Mouse (Mus musculus): ENCODE measurements around the gene Plau. TPM values are rescaled to one million over a fixed set of nuclear protein-coding genes. Genes with fewer than 3 reads are reported as not detected.

The Plau gene
- 0.49 TPM in 2 replicates for polyA plus RNA-seq (2016; fragmentation: Nextera tagmentation; extraction: Ambion mirVana)

DNA sequence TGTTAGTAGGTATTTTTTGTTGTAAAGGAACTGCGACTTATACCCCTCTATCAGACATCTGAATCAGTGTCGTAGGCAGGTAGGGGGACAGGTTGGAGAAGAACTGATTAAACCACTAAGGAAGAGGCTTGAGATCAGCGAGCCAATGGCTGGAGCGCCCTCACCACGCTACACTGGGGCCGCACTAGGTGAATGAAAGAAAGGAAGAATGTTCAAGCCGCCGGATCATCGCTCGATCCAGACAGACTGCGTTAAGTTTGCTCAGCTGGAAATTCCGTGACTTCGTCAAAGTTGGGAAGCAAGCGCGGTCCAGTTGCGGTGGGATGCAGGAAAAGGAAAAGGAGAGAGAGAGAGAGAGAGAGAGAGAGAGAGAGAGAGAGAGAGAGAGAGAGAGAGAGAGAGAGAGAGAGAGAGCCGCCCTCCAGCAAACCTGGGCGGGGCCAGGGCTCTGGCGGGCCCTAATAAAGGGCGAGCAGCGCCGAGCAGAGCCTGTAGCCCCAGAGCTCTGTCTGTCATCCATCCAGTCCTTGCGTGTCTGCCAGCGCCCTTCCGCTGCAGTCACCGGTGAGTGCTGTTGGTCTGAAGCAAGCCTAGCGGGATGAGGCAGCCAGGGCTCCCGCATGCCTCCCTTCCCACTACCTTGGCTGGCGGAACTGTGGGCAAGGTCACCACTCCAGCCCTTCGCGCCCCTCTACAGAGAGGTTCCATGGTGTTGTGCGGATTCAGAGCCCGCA, at the start of gene Plau:
Gene Plau (plus strand): TSS at position 490 of the 734 bp plus-strand sequence.
- H3K27me3 ChIP-seq (replicated peaks): peaks cover 61% of the 10 kb centered on the region
- H3K4me3 ChIP-seq: peak within 1 kb of the TSS; percentile 56
- no peak within 1 kb of the TSS for H3K27ac ChIP-seq
- H3K4me2 ChIP-seq: peak within 1 kb of the TSS; percentile 85
- ATAC-seq: peak; percentile 78
- 1% methylated on average over 32 of the region's 33 CpGs for WGBS (ENCODE audit: insufficient replicate concordance)
- no peaks in the 10 kb centered on the region for H3K36me3 ChIP-seq
- H3K4me1 ChIP-seq: peaks cover 13% of the 10 kb centered on the region
- peak within 1 kb of the TSS; percentile 60 for H3K9ac ChIP-seq
- H3K9me3 ChIP-seq (replicated peaks): no peaks in the 10 kb centered on the region

- Histone ChIP-seq H3K9ac (no peak overlapping the region), H3K4me1 (peaks cover 53% of the 10 kb centered on the region), H3K4me3 (no peak overlapping the region), H3K4me2 (no peak overlapping the region), H3K36me3 (peaks cover 71% of the 10 kb centered on the region), H3K27me3 (replicated peaks) (no peaks in the 10 kb centered on the region), H3K27ac (no peak overlapping the region), H3K9me3 (replicated peaks) (no peaks in the 10 kb centered on the region)
- ATAC-seq: no peak
- WGBS (ENCODE audit: insufficient replicate concordance): 67% methylated on average over 3 of the region's 3 CpGs
Observed at GRCm38 (mm10) chr14:20788151-20788550, 48.3 kb upstream of the Plau start.

GRCm38 (mm10) chr14:20789593-20789992, 46.9 kb upstream of the Plau start:
- WGBS (ENCODE audit: insufficient replicate concordance): 72% methylated on average over 4 of the region's 4 CpGs
- Histone ChIP-seq H3K4me1 (peaks cover 59% of the 10 kb centered on the region), H3K36me3 (peaks cover 60% of the 10 kb centered on the region), H3K9ac (no peak overlapping the region), H3K27ac (no peak overlapping the region), H3K27me3 (replicated peaks) (no peaks in the 10 kb centered on the region), H3K4me2 (no peak overlapping the region), H3K9me3 (replicated peaks) (no peaks in the 10 kb centered on the region), H3K4me3 (no peak overlapping the region)
- ATAC-seq: no peak

- no peak overlapping the region for H3K4me3 ChIP-seq
- peaks cover 60% of the 10 kb centered on the region for H3K4me1 ChIP-seq
- peaks cover 55% of the 10 kb centered on the region for H3K36me3 ChIP-seq
- WGBS (ENCODE audit: insufficient replicate concordance): 87% methylated on average over 5 of the region's 5 CpGs
- no peak overlapping the region for H3K27ac ChIP-seq
- no peak overlapping the region for H3K4me2 ChIP-seq
- no peaks in the 10 kb centered on the region for H3K27me3 ChIP-seq (replicated peaks)
- no peak overlapping the region for H3K9ac ChIP-seq
- no peaks in the 10 kb centered on the region for H3K9me3 ChIP-seq (replicated peaks)
- ATAC-seq: no peak
Observed at GRCm38 (mm10) chr14:20790445-20790844, 46.0 kb upstream of the Plau start.

GRCm38 (mm10) chr14:20790996-20791395, 45.5 kb upstream of the Plau start:
- Histone ChIP-seq H3K4me3 (no peak overlapping the region), H3K9me3 (replicated peaks) (no peaks in the 10 kb centered on the region), H3K4me2 (no peak overlapping the region), H3K27me3 (replicated peaks) (no peaks in the 10 kb centered on the region), H3K9ac (no peak overlapping the region), H3K4me1 (peaks cover 60% of the 10 kb centered on the region), H3K36me3 (peaks cover 50% of the 10 kb centered on the region), H3K27ac (no peak overlapping the region)
- ATAC-seq: no peak
- WGBS (ENCODE audit: insufficient replicate concordance): 92% methylated on average over 6 of the region's 6 CpGs

DNA sequence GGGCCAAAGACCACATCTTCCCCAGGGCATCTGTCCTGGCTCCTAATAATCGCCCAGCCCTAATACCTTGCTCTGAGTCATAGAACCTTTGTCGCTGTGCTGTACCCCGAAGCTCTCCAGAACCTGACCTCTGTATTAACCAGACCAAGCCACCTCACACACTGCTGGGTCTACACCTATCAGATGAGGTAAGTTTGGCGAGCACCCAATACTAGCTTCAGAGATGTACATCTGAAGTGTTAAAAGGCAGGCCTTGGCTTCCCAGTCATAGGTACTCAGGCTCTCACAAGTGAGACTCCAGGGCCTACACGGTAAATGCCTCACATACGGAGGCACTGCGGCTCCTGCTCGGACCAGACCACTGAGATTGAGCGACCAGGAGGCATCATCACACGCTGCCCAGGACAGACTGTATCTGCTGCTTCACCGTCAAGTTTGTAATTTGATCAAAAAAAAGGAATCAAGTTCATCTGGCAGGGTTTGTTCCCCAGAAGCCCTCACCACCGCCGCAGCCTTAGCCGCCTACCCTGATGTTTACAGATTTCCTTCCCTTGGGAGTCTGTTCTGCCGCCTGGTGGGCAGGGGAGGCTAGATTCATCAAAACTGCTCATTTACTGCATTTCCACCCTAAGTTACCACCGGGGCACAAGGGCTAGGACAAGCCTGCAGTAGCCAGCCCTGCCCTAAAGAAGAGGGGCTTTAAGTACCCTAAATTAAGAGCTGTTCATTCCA, 44.8 kb upstream of the Plau start:
- H3K27ac ChIP-seq: no peak overlapping the region
- H3K4me2 ChIP-seq: no peak overlapping the region
- WGBS (ENCODE audit: insufficient replicate concordance): 82% methylated on average over 16 of the region's 16 CpGs
- no peak overlapping the region for H3K4me3 ChIP-seq
- ATAC-seq: no peak
- no peak overlapping the region for H3K9ac ChIP-seq
- no peaks in the 10 kb centered on the region for H3K9me3 ChIP-seq (replicated peaks)
- peaks cover 54% of the 10 kb centered on the region for H3K4me1 ChIP-seq
- H3K36me3 ChIP-seq: peaks cover 45% of the 10 kb centered on the region
- no peaks in the 10 kb centered on the region for H3K27me3 ChIP-seq (replicated peaks)

GRCm38 (mm10) chr14:20792243-20792921, 44.1 kb upstream of the Plau start:
- peaks cover 47% of the 10 kb centered on the region for H3K4me1 ChIP-seq
- ATAC-seq: no peak
- H3K4me2 ChIP-seq: peak overlapping the region; percentile 99
- peak overlapping the region; percentile 84 for H3K4me3 ChIP-seq
- 75% methylated on average over 8 of the region's 8 CpGs for WGBS (ENCODE audit: insufficient replicate concordance)
- no peaks in the 10 kb centered on the region for H3K9me3 ChIP-seq (replicated peaks)
- no peak overlapping the region for H3K27ac ChIP-seq
- peaks cover 41% of the 10 kb centered on the region for H3K36me3 ChIP-seq
- no peaks in the 10 kb centered on the region for H3K27me3 ChIP-seq (replicated peaks)
- peak overlapping the region; percentile 82; the same call in 1 of the 2 replicates for H3K9ac ChIP-seq

- Histone ChIP-seq H3K9me3 (replicated peaks) (no peaks in the 10 kb centered on the region), H3K4me2 (peak overlapping the region; percentile 99), H3K27me3 (replicated peaks) (no peaks in the 10 kb centered on the region), H3K4me3 (peak overlapping the region; percentile 84), H3K4me1 (peaks cover 39% of the 10 kb centered on the region), H3K9ac (peak overlapping the region; percentile 82), H3K27ac (peak overlapping the region; percentile 72), H3K36me3 (peaks cover 38% of the 10 kb centered on the region)
- 2% methylated on average over 56 of the region's 57 CpGs for WGBS (ENCODE audit: insufficient replicate concordance)
- ATAC-seq: peak; percentile 47
Observed at GRCm38 (mm10) chr14:20792922-20793757, 43.3 kb upstream of the Plau start.

- 2% methylated on average over 36 of the region's 76 CpGs for WGBS (ENCODE audit: insufficient replicate concordance)
- H3K9ac ChIP-seq: peak within 1 kb of the TSS; percentile 82
- ATAC-seq: peak; percentile 93
- peaks cover 31% of the 10 kb centered on the region for H3K36me3 ChIP-seq
- peak within 1 kb of the TSS; percentile 72 for H3K27ac ChIP-seq
- peak within 1 kb of the TSS; percentile 84 for H3K4me3 ChIP-seq
- no peaks in the 10 kb centered on the region for H3K27me3 ChIP-seq (replicated peaks)
- H3K4me2 ChIP-seq: peak within 1 kb of the TSS; percentile 99
- peaks cover 37% of the 10 kb centered on the region for H3K4me1 ChIP-seq
- H3K9me3 ChIP-seq (replicated peaks): no peaks in the 10 kb centered on the region
Observed at GRCm38 (mm10) chr14:20793758-20794531, 42.5 kb upstream of the Plau start, which contains the start of gene Camk2g. Gene Camk2g, minus strand, starts transcription at chr14:20794088.

- Histone ChIP-seq H3K4me2 (peak overlapping the region; percentile 99), H3K27me3 (replicated peaks) (no peaks in the 10 kb centered on the region), H3K9me3 (replicated peaks) (no peaks in the 10 kb centered on the region), H3K27ac (peak overlapping the region; percentile 63), H3K4me3 (peak overlapping the region; percentile 84), H3K4me1 (peaks cover 37% of the 10 kb centered on the region), H3K9ac (peak overlapping the region; percentile 82), H3K36me3 (peaks cover 26% of the 10 kb centered on the region)
- ATAC-seq: no peak
- WGBS (ENCODE audit: insufficient replicate concordance): 5% methylated on average over 9 of the region's 9 CpGs
Observed at GRCm38 (mm10) chr14:20794589-20794988, 41.9 kb upstream of the Plau start.
